Mouse (Mus musculus) right cerebral cortex, adult 2 months (tissue): ENCODE data around the gene Ttll12.
A peak's percentile ranks its signal among the peaks of the same experiment; 100 is the strongest.

Experiments
- DNase-seq, 2 experiments: peaks; one replicate each; pipeline ENCODE4 v3.0.0; 2021 to 2022; ENCODE audit warnings: low spot score in 2 of 2

The Ttll12 gene

DNA sequence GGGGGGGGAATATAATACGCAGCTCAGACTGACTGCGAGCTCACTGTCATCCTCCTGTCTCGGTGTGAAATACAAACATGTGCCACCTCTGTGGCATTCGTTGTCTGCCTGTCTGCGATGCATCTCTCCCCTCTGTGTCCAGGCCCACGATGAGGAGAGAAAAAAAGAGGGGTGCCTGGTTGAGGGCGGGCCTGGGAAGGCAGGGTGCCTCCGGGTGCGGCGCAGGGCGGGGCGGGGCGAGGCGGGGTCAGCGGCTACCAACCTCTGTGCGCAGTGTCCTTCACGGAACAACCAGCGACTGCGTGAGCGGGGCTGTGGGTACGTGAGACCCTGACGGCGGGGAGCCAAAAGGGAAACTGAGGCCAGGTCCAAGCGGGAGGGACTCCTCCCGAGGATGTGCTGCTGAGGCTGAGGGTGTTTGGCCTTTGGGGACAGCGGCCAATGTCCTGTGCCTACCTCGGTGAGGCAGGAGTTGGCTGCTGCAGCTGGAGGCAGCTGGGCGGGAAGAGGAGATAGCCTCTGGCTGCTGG, 31.6 kb downstream of the Ttll12 start, which contains the start of the genes Tspo and Mcat:
TSS of gene Tspo (plus strand) at position 266 of the 530 bp plus-strand sequence.
TSS of gene Mcat (minus strand) at position 461 of the 530 bp plus-strand sequence.
- DNase-seq, result no peak

DNA sequence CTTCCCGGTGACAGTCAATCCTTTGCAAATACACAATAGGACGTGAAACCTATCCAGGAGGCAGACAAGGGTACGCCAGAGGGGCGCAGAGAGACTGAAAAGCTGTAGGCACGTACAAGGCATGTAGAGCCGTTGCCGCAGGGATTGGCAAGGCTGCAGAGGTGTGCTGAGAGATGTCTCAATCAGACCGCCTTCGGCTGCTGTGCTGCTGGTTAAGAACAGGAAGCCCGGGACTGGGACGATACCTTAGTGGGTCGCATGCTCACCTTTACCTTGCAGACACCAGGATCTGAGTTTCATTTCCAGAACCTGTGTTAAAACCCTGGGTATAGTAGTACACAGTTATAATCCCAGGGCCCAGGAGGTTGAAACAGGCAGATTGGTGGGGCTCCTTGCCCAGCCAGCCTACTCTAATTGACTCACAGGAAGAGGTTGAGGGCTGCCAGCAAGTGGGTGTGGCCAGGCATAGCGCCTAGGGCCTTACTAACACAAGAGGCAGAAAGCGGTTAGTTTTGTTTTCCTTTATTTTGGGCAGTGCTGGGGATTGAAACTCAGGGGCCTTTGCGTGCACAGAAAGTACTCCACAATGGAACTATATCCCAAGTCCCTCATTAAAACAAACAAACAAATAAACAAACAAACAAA, 32.2 kb downstream of the Ttll12 start:
- DNase-seq, result peak; percentile 40 to 76

DNA sequence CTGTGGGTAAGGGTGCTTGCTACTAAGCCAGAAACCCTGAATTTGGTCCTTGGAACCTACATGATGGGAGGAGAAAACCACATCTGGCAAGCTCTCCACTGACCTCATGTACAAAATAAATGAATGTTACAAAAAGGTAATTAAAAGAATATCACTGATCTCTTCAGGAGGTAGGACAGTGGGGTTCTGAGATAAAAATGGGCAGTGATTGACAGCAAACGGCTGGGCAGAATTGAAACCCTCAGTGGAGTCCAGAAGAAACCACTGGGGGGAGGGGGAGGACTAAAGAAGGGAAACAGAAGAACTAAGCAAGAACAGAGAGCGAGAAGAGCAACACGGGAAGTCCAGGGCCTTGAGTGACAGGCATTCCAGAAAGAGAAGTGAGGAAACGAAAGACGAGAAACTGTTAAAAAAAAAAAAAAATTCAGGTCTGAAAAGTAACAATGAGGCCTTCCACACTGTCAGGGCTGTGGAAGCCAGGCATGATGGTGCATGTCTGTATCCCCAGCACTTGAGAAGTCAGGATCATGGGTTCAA, 33.9 kb downstream of the Ttll12 start:
- DNase-seq, result no peak

DNA sequence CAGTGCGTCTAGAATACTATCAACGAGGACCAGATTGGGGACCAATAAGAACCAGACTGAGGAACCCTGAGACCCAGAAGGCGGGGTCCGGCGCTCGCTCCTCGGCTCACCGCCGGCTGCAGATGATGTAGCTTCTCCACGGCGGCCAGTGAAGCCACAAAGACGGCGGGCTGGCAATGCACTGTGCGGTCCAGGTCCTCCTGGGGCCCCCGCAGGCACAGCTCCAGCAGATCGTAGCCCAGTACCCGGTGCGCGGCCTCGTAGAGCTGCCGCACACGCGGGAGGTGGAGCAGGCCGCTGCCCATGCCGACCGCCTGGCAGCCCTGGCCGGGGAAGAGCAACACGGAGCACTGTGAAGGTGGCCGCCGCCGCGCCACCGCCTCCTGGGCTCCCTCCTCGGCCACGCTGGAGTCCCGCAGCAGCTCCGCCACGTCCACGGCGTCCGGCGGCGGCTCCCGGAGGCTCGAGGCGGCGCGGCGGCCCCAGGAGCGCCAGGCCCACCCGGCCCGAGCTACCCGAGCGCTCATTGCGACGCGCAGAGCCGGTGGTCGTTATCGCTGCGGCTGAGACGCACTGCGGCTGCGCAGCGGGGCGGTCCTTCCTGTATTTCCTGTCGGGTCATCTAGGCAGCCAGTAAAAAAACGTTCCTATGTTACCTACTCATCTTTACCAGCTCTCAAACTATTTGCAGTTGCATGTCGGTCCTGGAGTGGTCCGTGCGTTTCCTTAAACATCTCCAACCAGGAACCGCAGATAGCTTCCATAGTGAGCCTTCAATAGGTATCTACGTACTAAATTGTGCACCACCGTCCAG, 39.6 kb downstream of the Ttll12 start:
- peak; percentile 84 to 88 for DNase-seq

DNA sequence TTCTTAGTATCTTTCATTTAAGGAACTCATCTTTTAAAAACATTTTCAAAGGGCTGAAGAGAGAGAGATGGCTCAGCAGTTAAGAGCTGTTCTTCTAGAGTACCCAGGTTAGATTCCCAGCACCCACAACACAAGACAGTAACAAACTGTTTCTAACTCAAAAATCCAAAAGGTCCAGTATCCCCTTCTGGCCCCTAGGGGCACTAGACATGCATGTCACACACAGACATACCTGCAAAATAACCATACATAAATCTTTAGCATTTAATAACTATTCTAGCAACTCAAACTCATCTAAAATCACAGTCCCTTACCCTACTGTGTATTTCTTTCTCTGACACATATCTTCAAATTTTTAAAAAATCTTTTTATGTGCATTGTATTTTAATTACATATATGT, 41.1 kb downstream of the Ttll12 start:
- DNase-seq, result no peak

DNA sequence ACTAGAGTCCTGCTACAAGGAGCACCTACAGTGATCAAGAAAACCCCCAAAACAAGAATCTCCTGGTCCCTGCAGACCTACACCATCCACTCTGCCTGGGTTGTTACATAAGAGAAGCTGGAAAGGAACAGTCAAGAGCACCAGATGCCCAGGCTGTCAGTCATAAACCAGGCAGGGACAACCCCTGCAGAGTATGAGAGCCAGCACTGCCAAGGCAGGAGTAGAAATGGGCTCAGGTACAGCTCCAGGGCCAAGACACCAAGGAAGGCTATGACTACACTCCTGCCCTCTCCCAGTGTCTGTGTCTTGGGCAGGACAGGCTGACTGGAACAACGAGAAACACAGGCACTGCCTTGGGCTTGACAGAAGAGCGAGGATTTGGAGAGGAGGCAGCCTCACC, 44.8 kb downstream of the Ttll12 start:
- DNase-seq, result no peak

DNA sequence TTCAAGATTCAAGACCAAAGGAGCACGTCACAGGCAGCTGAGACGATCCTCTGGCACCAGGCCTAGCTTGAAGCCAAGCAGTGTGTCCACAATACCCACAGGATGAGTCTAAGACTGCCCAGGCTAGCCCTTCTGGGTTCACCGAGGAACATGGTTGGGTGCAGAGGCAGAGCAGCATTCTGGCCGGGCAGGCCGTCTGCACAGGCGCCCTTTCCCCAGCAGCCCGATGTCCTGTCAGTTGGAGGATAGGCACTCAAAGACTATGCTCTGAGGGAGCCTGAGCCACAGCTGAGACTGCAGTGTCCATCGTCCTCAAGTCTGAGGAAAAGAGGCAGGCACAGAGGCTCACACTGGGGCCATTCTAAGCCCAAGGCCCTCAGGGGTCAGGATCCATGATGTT, 47.8 kb downstream of the Ttll12 start:
- no peak for DNase-seq

DNA sequence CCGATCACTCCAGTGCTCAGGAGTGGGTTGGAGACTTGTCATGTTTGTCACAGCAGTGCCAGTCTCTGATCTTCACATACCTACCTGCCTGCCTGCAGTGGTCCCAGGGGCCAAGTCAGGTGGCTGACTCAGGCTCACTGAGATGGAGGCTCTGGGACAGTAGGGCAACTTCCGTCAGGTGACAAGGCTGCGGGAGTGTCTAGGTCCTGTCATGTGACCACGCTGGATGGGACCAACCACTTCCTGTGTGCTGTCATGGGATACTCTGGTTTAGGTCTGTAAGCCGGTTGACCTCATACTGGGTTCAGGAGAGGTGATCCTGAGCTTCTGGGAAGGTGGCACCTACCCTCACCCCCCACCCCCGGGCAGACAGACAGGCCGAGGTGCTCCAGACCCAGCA, 48.9 kb downstream of the Ttll12 start:
- DNase-seq, result no peak

DNA sequence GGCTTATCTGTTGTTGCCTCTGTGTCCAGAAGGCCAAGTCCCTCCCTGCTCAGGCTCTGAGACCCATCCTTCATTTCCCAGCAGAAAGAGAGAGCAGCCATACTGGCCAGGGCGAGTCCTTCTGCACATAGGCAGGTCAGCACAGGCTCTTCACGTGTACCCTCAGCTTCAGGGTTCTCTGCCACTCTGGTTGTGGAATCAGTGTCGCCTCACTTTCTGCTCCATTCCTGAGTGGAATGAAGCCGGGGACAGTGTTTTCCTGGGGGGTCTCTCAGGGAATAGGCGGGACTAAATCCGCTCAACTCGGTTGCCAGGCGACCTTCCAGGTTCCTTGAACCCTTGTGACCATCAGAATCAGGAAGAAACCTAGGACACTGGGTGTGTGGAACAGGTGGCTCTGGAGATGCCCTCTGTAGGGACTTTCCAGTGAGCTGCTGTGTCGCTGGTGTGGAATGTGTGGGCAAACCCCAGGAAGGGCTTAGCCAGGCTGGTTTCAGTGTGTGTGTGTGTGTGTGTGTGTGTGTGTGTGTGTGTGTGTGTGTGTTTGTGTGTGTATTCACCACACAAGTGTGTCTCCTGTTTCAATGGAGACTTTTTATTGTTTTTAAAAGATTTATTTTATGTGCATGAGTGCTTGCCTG, 53.2 kb downstream of the Ttll12 start:
- DNase-seq, result no peak

DNA sequence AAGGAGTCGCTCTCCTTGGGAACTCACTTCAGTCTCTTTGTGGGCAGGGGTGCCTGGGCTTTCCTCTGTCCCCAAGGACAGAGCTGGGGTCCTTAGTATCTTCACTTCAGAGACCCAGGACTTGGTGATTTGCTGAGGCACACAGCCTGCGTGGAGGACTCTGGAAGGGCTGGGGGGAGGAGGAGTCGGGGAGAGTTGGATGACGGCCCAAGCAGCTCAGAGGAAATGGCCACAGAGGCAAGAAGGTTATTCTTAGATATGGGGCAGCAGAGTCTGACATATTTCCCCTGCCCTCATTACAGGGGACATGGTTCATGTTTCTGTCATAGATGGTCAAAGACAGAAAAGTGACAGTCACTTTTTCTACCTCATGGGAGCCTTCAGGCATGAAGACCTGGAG, 55.1 kb downstream of the Ttll12 start:
- no peak for DNase-seq

DNA sequence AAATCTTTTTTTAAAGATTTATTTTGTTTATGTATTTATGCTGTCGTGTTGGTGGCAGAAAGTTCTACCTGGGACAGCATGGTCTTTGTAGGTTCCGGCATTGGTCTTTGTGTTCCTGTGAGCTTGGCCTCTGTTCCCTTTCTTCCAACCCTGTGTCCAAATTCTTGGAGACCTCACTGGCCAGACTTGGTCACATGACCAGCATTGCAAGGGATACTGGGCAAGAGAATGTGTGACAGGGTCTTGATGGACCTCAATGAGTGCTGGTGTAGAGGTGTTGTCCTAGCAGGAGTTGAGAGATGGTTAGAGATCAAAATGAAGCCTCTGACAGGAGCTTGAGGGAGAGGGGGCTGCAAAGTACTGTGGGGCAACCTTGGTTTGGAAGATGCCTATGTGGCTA, 56.1 kb downstream of the Ttll12 start:
- DNase-seq, result no peak

DNA sequence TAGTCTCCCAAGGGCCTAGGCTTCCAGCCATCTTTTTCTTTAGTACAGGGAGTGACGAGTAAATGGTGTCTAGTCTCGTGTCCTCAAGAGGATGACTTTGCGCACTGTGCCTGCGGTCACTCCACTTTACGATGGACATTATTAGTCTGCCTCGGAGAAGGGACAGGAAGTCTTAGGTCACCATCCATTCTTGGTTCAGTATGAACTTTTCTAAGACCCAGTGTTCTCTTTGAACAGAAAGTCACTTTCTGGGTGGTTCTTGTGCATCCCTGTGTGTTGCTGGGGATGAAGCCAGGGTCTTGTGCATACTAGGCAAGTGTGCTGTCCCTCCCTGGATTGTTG, 59.1 kb downstream of the Ttll12 start:
- no peak for DNase-seq

DNA sequence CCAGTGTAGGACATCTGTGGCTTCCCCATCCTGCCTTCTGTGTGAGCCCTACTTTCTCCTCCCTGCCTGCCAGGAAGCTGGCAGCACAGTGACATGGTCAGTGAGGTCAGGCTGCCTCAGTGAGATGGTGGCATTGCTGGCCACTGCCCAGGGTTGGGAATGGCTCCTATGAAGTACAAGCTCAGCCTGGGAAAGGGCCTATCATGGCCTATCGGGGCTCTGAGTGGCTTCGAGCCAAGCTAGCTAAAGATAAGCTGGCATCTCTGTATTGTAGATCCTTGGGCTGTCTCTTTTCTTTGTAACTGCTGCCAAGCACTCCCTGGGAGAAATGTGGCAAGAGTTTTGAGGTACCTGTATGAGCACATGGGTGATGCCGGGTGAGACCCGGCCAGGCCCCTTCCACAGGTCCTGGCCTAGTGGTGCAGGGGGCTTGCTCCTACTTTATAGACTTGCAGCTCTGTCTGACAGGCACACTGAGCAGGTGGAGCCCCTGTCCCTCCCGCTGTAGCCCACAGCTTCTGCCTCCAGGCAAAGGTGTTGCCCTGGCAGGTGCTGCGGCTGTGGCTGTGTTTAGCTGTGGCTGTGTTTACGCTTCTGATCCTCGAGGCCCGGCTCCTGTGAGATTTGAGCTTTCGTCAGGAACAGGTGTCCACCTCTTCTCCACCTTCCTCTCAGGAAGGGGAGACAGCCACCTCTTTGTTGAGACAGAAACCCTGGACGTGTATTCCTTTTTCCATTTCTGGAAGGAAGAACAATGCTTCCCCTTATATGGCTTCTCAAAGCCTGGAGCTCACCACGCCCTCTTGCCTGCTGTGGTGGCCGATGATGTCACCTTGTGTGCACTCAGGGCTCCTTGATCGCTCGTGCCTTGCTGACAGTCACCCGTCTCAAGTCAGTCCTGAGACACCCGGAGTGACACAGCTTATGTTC, 59.7 kb downstream of the Ttll12 start:
- DNase-seq, result no peak

DNA sequence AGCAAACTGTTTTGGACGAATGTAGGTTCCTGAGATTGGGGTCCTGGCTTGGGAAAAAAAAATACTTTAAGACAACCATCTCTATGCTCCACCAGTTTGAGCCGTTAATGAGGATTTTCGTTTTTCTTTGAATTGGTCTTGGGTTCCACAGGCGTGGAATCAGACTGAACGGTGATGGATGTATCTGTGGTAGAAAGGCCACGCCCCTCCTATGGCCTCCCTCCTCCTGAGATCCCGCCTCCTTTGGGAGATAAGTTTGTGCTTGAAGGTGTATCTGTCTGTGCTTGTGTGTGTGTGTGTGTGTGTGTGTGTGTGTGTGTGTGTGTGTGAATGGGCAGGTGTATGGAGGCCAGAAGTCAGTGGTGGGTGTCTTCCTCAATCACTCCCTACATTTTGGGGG, 62.4 kb downstream of the Ttll12 start:
- no peak for DNase-seq

DNA sequence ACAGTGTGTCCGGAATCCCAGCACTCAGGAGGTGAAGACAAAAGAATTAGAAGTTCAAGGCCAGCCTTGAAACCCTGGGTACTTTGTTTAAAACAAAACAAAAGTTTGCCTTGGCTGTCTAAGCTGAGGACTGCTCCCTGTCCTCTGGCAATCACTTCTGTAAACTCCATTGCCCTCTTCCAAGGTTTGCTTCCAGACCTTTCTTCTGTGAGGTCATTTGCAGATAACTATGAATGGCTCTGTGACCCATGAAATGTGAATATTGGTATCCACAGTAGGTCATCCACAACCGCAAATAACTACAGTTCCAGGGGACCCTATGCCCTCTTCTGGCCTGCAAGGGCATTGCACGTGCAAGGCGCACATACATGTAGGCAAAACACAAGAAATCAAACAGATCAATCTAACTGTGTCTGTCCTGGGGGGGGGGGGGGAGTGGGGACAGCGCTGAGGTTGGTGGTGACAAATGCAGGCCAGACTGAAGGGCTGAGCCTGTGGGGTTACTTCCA, 62.9 kb downstream of the Ttll12 start:
- no peak for DNase-seq

DNA sequence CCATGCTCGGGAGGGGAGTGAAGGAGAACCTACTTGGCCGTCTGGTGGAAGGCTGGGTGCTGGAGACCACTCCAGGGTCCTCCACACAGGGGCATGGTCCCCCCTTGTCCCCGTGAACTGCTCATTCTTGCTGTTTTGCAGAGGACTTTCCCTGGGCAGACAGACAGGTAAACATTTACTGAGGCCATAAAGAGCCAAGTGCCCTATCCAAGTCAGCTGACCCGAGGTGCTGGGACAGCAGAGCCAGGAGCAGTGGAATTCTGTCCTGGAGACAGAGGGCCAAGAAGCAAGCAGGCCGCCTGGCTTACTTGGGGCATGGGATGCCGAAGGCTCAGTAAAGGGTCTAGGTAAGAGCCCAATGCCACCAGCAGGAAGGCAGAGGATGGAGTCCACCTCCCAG, 64.3 kb downstream of the Ttll12 start:
- no peak for DNase-seq

DNA sequence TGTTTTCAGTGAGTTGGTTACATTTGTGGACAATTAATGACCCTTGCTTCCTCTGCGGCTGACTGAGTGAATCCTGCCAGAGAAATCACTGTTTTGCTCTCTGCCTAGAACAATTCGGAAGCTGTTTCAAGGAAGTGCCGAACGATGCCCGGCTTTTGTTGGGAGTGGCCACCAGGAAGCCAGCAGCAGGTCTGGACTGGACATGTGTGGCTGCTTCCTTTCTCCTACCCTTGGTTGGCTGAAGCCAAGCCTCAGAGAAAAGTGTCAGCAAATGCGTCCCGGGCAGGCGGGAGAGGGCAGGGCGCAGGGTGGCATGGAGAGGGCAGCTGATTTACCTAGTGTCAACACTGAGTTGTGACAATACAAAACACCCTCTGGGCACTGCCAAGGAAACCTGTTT, 64.7 kb downstream of the Ttll12 start:
- DNase-seq, result no peak

DNA sequence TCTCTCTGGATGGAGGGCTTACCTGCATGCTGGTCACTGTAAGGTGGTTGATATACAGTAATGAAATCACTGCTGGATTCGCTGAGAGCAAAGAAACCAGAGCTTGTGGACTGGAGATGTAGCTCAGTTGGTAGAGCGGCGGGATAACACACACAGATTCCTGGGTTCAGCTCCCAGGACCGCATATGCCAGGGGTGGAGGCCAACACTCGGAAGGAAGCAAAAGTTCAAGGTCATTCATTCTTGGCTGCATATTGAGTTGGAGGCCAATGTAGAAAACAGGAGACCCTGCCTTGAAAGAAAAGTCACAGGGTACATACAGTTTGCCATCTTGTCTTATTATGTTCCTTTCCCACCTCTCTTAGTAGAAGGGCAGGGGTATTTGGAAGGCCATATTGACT, 65.2 kb downstream of the Ttll12 start:
- no peak for DNase-seq

DNA sequence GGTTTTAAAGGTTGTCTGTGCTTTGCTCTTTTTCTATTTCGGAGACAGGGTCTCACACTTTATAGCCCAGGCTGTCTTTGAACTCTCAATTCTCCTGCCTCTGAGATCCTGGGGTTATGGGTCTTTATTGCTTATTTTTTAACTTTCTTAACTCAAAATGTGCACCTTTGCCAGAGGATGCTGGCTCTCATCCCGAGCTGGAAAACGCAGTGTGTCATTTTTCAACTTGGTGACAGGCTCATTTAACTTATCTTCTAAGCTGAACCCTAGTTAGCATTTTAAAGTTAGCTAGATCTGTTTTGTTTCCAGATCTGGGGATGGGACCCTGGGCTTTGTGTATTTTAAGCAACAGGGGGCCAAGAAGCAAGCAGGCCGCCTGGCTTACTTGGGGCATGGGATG, 66.1 kb downstream of the Ttll12 start:
- DNase-seq, result no peak

DNA sequence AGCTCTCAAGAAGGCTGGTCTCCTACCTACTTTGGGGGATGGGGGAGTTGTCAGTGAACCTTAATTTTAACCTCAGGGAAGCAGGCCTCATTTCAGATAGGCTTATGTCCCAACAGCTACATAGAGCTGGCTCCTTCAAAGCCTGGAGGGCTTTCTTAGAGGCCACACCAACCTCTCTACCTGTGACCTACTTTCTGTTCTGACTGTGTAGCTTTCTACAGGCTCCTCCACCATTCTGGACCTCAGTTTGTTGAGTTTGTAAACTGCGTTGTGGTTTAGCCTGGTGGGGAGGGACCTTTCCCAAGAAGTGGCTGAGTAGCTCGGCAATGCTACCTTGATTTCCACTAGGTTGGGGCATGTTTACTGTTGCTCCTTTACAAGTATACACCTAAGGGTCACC, 67.2 kb downstream of the Ttll12 start:
- DNase-seq, result no peak

DNA sequence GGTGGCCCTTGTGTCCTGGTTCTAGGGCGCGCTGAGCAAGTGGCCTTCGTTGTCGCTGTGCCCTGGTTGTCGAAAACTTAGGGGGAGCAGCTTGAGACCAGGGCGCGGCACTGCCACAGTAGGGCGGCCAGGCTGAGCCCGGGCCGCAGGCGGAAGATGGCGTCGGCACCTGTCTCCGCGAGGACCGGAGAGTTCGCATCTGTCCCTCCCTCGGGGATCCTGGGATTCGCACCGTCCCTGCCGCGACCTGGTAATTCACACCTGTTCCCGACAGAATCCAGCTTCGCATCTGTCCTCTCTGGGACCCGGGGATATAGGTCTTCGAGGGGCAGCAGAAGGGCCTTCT, 67.9 kb downstream of the Ttll12 start:
- no peak for DNase-seq
